Mouse (Mus musculus) right cerebral cortex, postnatal 10 days (tissue): Measurements from ENCODE around the gene Ptprd.

Source experiments
- DNase-seq, 2 experiments: peaks; one replicate each; pipeline ENCODE4 v3.0.0; 2021; ENCODE audit warnings: low spot score in 2 of 2

Ptprd gene

GRCm38 (mm10) chr4:76913532-76914150 is 1298.1 kb downstream of the Ptprd start:
- no peak for DNase-seq

GRCm38 (mm10) chr4:76901692-76902091 is 1310.1 kb downstream of the Ptprd start:
- no peak for DNase-seq

- DNase-seq, result no peak
These were observed 1322.1 kb downstream of the Ptprd start for GRCm38 (mm10) chr4:76889669-76890068.

- no peak for DNase-seq
These were observed 1330.2 kb downstream of the Ptprd start for GRCm38 (mm10) chr4:76881610-76882009.

GRCm38 (mm10) chr4:76870971-76871370 is 1340.8 kb downstream of the Ptprd start:
- DNase-seq, result no peak

GRCm38 (mm10) chr4:76865585-76865984 is 1346.2 kb downstream of the Ptprd start:
- no peak for DNase-seq

GRCm38 (mm10) chr4:76846265-76846664 is 1365.5 kb downstream of the Ptprd start:
- no peak for DNase-seq

GRCm38 (mm10) chr4:76839016-76839415 is 1372.7 kb downstream of the Ptprd start:
- no peak for DNase-seq

GRCm38 (mm10) chr4:76812138-76812537 is 1399.6 kb downstream of the Ptprd start:
- no peak for DNase-seq

GRCm38 (mm10) chr4:76802708-76803107 is 1409.1 kb downstream of the Ptprd start:
- peak; percentile 44 to 60 for DNase-seq

- DNase-seq, result no peak
These were observed 1413.5 kb downstream of the Ptprd start for GRCm38 (mm10) chr4:76798010-76799007.

GRCm38 (mm10) chr4:76785389-76785788 is 1426.4 kb downstream of the Ptprd start:
- DNase-seq, result no peak

GRCm38 (mm10) chr4:76779558-76780124 is 1432.1 kb downstream of the Ptprd start:
- no peak for DNase-seq

- no peak for DNase-seq
These were observed 1444.8 kb downstream of the Ptprd start for GRCm38 (mm10) chr4:76766918-76767317.

- DNase-seq, result no peak
These were observed 1445.3 kb downstream of the Ptprd start for GRCm38 (mm10) chr4:76766429-76766828.

GRCm38 (mm10) chr4:76750709-76751108 is 1461.1 kb downstream of the Ptprd start:
- DNase-seq, result peak in 1 of 2 experiments; percentile 26

GRCm38 (mm10) chr4:76735831-76736230 is 1475.9 kb downstream of the Ptprd start:
- DNase-seq, result no peak

GRCm38 (mm10) chr4:76675726-76676125 is 1536.0 kb downstream of the Ptprd start:
- no peak for DNase-seq

- no peak for DNase-seq
These were observed 1538.5 kb downstream of the Ptprd start for GRCm38 (mm10) chr4:76673224-76673623.

GRCm38 (mm10) chr4:76672653-76673052 is 1539.1 kb downstream of the Ptprd start:
- no peak for DNase-seq

GRCm38 (mm10) chr4:76661725-76662124 is 1550.0 kb downstream of the Ptprd start:
- DNase-seq, result no peak

- DNase-seq, result no peak
These were observed 1551.6 kb downstream of the Ptprd start for GRCm38 (mm10) chr4:76660146-76660545.
